Mouse (Mus musculus) thymus, adult 2 months (tissue): ENCODE results near the gene Mapkap1.

Source experiments
- CTCF ChIP-seq: fragments of 200-500 bp; IDR thresholded peaks from 2 replicates; pipeline ENCODE4 v1.5.1; 2012; ENCODE audit warnings: mild to moderate bottlenecking, control low read depth, low read length, moderate library complexity, borderline replicate concordance; ENCODE audit not compliant: control insufficient read depth, poor library complexity, insufficient read depth; ENCODE audit errors: extremely low read depth
- POLR2A ChIP-seq: fragments of 200-500 bp; IDR thresholded peaks from 2 replicates; pipeline ENCODE4 v1.6.1; 2012; ENCODE audit warnings: mild to moderate bottlenecking, low read length, control low read depth, moderate library complexity; ENCODE audit not compliant: control insufficient read depth, poor library complexity, insufficient read depth; ENCODE audit errors: extremely low read depth

DNA sequence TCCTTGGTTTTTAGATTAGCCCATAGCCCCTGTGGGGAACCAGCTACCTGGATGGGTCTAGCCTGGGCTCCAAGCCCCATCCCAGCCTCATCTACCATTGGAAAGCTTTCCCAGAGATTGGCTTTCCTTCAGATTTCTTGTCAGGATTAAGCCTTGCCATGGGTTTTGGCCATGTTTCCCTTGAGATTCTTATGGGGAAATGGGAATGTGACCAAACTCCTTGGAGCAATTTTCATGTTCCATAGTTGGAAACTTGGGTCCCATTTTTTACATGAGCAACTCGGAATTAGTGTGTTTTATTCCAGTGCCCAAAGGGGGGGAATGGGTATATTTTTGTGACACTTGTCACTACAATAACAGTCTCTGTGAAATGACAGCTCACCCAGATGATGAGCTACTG lies 125.8 kb downstream of the Mapkap1 start:
- TF ChIP-seq CTCF (no peak), POLR2A (no peak)
